Mouse (Mus musculus): ENCODE data around the gene Vmn2r75. TPM values are rescaled to one million over a fixed set of nuclear protein-coding genes. Genes with fewer than 3 reads are reported as not detected.
"Not testable (repeated sequence)": the region's sequence is repeated elsewhere in the genome, so short reads cannot be mapped to it uniquely, and the experiment has no call there.

The Vmn2r75 gene
- not detected in 2 replicates for polyA plus RNA-seq (2016; fragmentation: Nextera tagmentation; extraction: Ambion mirVana)

DNA sequence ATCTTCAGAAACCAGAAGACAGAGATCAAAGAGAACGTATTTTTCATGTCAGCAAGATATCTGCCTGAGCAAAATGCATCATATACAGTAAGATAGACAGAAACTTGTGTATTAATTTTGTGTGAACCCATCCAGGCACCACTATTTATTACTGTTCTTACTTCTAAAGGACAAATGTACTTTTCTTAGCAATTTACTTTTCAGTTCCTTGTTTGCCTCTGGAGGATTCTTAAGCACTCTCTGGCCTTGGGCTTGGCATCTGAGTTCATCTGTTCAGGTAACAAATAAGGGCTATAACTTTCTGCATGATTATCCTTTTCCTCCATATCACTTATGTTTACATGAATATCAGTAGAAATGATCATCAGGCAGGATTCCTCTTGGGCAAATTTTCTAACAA is at the start of gene Vmn2r75:
TSS of gene Vmn2r75 (minus strand) at position 101 of the 400 bp plus-strand sequence.
- not testable (repeated sequence) for H3K36me3 ChIP-seq (replicated peaks); H3K4me1 ChIP-seq; H3K9me3 ChIP-seq; H3K27ac ChIP-seq; H3K4me3 ChIP-seq (replicated peaks); ATAC-seq (ENCODE audit: low FRiP score); H3K9ac ChIP-seq; H3K27me3 ChIP-seq; H3K4me2 ChIP-seq
- WGBS: 50% methylated on average over 1 of the region's 1 CpGs

DNA sequence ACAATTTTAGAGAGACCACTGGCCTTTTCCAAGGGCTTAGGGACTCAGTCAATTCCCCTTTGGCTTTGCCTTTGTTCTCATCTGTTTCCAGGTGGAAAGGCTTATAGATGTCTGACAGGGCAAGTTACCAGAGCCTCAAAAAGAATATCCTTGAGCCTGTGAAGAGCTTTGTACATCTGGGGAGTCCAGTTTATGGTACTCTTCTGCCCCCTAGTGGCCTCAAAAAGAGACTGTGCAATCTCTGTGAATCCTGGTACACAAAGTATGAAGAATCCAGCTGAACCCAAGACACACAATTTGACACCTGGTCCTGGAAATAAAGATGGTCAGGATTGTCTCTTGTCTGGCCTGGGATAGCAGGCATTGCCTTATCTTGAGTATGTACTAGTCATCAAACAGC is 39.8 kb upstream of the Vmn2r75 start:
- no peaks in the 10 kb centered on the region for H3K4me1 ChIP-seq
- no peak for ATAC-seq (ENCODE audit: low FRiP score)

More for the DNA sequence above, 39.8 kb upstream of the Vmn2r75 start:
- Histone ChIP-seq H3K9ac (no peak overlapping the region), H3K4me3 (replicated peaks) (no peak overlapping the region), H3K9me3 (no peaks in the 10 kb centered on the region), H3K27me3 (no peaks in the 10 kb centered on the region), H3K4me2 (no peak overlapping the region), H3K27ac (no peak overlapping the region), H3K36me3 (replicated peaks) (no peaks in the 10 kb centered on the region)

Other genes with a start within 250 kb of the Vmn2r75 start
- not detected in 2 replicates for gene Vmn2r74, start 210.1 kb downstream of the Vmn2r75 start, polyA plus RNA-seq (2016; fragmentation: Nextera tagmentation; extraction: Ambion mirVana)
- not detected in 2 replicates for gene Vmn2r76, start 74.5 kb upstream of the Vmn2r75 start, polyA plus RNA-seq (2016; fragmentation: Nextera tagmentation; extraction: Ambion mirVana)
- gene Olfr310, start 105.4 kb upstream of the Vmn2r75 start, polyA plus RNA-seq (2016; fragmentation: Nextera tagmentation; extraction: Ambion mirVana): not detected in 2 replicates
- gene Olfr309, start 141.9 kb upstream of the Vmn2r75 start, polyA plus RNA-seq (2016; fragmentation: Nextera tagmentation; extraction: Ambion mirVana): not detected in 2 replicates
- gene Olfr308, start 153.9 kb upstream of the Vmn2r75 start, polyA plus RNA-seq (2016; fragmentation: Nextera tagmentation; extraction: Ambion mirVana): not detected in 2 replicates
- not detected in 2 replicates for gene Olfr307, start 165.8 kb upstream of the Vmn2r75 start, polyA plus RNA-seq (2016; fragmentation: Nextera tagmentation; extraction: Ambion mirVana)
- not detected in 2 replicates for gene Olfr305, start 195.2 kb upstream of the Vmn2r75 start, polyA plus RNA-seq (2016; fragmentation: Nextera tagmentation; extraction: Ambion mirVana)
- gene Olfr304, start 214.9 kb upstream of the Vmn2r75 start, polyA plus RNA-seq (2016; fragmentation: Nextera tagmentation; extraction: Ambion mirVana): not detected in 2 replicates
- gene Olfr303, start 226.0 kb upstream of the Vmn2r75 start, polyA plus RNA-seq (2016; fragmentation: Nextera tagmentation; extraction: Ambion mirVana): not detected in 2 replicates
- gene Olfr301, start 232.1 kb upstream of the Vmn2r75 start, polyA plus RNA-seq (2016; fragmentation: Nextera tagmentation; extraction: Ambion mirVana): not detected in 2 replicates